Mouse (Mus musculus) brain, embryonic 14.5 days (tissue): ENCODE data around the gene Myo1d. TPM values are rescaled to one million over a fixed set of nuclear protein-coding genes. Genes with fewer than 3 reads are reported as not detected.
A peak's percentile ranks its signal among the peaks of the same experiment; 100 is the strongest.

ENCODE experiments used
- DNase-seq: peaks from one replicate; pipeline ENCODE4 v3.0.0-alpha.2; 2011; ENCODE audit warnings: low read depth
- CTCF ChIP-seq: fragments of 200-500 bp; IDR thresholded peaks from 2 replicates; pipeline ENCODE4 v1.5.1; 2012; ENCODE audit warnings: inconsistent platforms, mild to moderate bottlenecking, moderate library complexity, borderline replicate concordance; ENCODE audit not compliant: insufficient read depth, insufficient read length; ENCODE audit errors: extremely low read depth
- POLR2A ChIP-seq: fragments of 200-500 bp; IDR thresholded peaks from 2 replicates; pipeline ENCODE4 v1.6.1; 2012; ENCODE audit warnings: mild to moderate bottlenecking, inconsistent platforms, borderline replicate concordance; ENCODE audit not compliant: poor library complexity, insufficient read depth, insufficient read length, severe bottlenecking; ENCODE audit errors: extremely low read depth
- polyA plus RNA-seq: library from polyadenylated mRNA; depleted of rRNA; stranded (reverse); fragments of >200 nt; gene quantifications from 2 replicates; pipeline ENCODE4 v1.2.3, GENCODE M21; 2012

Myo1d gene
- polyA plus RNA-seq, 1 experiment: 2.2 TPM

DNA sequence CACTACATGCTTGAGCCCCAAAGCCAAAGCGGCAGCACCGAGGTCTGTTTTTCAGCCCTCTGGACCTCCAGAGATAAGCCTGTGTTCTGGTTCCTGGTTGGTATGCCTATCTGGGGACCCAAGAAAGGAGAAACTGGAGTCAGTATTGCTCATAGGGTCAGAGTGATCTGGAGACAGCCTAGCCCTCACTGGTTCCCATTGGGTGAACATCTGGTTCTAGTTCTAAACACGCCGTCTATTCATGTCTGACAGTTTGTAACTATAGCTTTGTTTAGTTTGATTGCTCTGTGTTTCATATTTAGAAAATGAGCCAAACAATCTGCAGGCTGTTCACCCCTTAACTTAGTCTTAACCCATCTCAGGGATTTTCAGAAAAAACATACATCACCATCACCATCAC lies 151.2 kb downstream of the Myo1d start:
- TF ChIP-seq CTCF (no peak), POLR2A (no peak)
- DNase-seq: no peak

DNA sequence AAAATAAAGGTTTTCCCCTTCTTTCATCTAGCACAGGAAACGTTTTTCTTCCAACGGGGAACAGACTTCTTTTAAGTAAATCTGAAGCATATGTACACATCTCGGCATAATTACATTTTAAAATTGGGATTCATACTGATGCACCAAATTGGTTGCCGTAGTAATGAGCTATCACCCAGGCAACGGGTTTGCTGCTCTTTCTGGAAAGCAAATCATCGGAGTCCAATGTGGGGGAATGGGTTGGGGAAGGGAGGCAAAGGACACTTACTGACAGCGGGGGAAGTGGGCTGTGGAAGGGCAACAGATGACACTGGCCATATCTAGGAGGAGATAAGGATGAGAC lies 156.8 kb downstream of the Myo1d start:
- DNase-seq: peak; percentile 96

DNA sequence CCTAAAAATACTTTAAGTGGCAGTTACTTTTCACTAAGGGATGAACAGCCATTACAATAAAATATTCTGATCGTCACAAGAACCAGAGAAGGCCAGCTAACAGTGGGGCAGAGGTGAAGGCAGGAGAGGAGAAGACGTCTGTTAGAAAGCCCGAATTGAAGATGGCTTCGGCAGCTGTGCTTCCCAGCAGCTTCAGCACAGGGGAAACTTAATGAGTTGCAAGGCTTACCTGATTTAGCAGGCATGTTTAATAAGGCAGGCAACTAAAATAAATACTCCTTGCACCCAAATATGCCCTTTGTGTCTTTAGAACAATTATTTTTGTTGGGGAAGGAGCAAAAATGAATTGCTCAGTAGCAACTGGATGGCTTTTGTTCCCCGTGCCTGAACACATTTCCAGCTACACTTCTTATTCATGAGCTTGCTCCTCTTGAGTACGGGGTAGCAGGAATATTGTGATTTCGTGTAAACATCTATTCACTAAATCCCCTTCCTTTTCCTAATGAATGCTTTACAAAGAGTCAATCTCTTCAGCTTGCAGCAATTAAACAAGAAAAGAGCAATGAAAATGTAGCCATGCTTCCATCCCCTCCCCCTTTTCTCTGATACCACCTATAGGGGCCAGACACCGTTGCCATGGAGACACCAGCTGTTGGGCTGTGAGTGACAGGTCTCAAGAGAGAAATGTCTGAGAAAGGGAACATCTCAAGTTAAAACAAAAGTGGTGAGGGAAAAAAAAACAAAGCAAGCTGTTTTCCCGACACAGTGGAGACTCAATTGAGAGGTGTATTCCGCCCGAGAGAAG lies 157.4 kb downstream of the Myo1d start:
- DNase-seq: peak; percentile 97
- TF ChIP-seq CTCF (no peak), POLR2A (no peak)

More for the DNA sequence above, 156.8 kb downstream of the Myo1d start:
- no peak for TF ChIP-seq CTCF

DNA sequence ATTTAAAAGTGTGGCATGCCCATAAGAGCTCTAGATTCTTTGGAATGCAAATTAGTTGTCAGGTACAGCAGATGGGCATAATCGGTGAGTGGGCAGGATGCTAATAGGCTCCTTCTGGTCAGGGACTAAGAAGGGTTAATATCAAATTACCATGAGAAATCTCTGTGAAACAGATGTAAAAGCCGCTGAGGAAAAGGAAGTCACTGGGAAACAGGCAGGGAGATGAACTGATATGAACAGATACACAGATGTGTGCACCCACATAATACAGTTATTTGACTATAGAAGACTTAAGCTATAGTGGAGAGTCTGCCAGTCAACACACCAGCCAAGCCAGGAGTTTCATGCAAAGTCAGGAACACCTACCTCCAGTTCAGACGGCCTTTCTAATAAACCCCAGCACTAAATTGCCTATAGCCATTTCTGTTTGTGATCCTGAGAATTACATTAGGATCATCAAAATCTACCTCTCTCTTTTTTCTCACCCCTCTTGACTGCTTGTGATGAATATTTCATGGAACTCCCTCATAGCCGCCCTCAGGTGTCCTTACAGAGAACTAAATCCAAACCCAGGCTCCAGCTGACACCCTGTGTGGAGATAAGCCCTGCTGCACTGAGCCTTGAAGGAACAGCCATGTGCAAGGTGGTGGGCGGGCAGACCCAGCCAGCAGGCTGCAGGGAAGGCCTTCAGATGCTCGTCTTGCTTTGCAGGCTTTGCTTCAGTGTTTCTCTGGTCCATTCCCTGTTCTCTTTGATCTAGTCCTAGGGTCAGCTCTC lies 164.7 kb downstream of the Myo1d start:
- TF ChIP-seq CTCF (no peak), POLR2A (no peak)
- peak; percentile 62 for DNase-seq

DNA sequence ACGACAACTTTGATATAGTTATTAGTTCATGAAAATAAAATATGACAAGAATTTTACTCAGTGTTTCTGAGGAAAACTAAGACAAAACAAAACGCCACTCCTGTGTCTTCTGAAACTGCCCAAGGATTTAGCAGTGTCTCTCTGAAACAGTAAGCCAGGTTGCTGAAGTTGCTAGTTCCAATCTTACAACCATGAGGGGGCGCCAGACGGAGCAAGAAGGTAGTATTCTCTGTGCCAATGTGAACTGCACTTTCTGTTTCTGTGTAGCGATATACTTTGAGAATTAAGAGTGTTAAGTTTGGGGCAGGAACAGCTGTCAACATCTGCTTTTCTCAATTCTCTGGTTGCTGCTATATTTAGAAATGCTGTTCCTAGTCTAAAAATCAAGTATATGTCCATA lies 165.4 kb downstream of the Myo1d start:
- DNase-seq: peak; percentile 89
- TF ChIP-seq CTCF (peak; percentile 71; the same call in 1 of the 2 replicates), POLR2A (no peak)

DNA sequence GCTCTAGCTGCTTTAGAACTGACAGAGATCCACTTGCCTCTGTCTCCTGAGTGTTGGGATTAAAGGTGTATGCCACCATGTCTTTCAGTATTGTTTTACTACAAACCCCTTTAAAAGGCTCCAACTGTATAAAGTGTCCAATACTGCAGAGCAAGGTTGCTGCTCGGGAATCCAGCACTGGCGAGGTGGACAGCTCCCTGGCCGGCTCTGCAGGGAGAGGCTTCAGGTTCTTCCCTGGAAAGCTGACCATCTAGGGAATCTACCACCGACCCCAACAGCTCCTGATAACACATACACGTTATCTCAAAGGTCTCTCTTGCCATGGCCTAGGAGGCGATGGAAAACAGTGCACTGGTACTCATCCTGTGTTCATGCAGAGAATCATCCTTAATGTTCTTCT lies 166.3 kb downstream of the Myo1d start:
- no peak for TF ChIP-seq CTCF
- no peak for TF ChIP-seq POLR2A

DNA sequence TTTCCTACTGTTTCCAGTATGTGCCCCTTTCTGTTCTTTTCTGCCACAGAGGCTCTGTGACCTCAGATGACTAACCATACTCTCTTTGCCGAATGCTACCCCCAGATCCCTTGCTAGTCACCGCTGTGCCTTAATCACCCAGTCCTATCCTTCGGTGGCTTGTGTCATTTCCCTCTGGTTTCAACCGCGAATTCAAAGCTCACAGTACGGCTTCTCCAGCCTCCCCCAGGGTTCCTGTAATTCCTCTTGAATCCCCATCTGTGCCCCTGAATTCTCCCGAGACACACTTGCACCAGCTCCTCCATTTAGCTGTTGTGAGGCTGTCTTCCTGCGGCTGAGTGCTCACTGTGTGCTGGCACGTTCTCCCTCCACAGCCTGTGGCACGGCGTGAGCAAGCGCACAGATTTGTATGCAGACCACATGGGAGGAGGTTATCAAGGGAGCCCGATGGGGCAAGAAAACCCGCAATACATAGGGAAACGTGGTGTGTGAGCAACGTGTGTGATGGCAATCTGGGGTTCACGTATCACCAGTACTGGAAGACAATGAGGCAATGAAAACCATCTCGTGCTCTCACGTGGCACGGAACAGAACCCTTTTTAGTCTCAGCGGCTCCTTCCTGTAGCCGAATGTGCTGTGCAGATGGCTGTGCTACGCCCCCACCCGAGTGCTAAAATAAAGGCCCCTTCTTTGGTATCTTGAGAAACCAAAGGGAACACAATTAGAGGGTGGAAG lies 177.0 kb downstream of the Myo1d start:
- no peak for TF ChIP-seq CTCF
- peak; percentile 32; the same call in 1 of the 2 replicates for TF ChIP-seq POLR2A
- DNase-seq: peak; percentile 91

More for the DNA sequence above, 166.3 kb downstream of the Myo1d start:
- DNase-seq: no peak

DNA sequence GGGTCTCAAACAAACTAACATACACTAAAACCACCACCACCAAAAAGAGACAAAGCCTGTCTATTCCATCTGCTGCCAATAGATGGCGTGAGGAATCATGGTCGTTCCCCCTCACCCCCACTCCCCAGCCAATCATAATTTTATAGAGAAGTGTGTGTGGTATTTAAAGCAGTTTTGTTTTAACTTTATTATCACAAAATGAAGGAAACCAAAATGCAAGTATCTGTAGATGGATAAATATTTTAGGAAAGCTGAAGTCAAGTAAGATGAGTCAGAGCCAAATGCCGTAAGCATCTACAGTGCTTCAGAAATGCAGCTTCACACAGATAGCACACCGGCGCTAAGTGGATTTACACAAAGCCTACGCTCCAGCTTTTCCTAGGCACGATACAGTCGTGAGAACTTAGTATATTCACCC lies 177.8 kb downstream of the Myo1d start:
- DNase-seq: peak; percentile 78
- TF ChIP-seq CTCF: peak; percentile 74; the same call in 1 of the 2 replicates
- no peak for TF ChIP-seq POLR2A

DNA sequence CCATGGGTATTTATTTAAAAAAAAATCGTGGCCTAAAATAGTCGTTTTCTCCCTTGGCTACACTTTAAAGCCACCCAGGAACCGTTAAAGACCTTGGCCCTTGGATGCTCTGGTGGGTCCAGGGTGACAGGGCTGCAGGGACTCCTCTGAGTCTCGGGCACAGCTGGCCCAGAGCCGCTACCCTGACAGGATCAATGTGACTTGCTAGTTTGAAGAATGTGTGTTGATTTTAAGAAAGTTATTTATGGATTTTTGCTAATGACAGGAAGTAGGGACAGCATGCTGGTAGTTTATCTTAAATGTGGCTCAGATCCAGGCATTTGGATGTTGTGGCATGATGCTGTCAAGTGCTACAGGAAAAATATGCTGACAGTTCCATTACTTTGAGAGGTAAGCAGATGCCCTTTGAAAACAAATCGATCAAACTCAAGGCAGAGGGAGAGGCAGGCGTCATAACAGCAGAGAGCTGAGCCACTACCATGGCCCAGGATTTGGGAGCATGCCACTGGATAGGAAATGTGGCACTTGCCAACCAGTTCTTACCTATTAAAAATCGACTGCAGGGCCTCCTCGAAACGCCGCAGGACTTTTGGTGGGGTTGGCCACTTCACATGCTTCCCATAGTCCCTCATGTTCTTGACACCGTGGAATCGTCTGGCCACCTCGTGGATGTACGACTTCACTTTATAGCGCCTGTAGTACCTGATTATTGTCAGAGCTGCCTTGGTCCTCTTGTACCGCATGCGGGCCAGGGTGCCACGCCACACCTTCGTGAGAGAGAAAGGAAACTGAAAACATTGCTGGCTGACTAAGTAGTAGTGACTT lies 178.6 kb downstream of the Myo1d start:
- DNase-seq: peak; percentile 65
- TF ChIP-seq POLR2A: no peak
- no peak for TF ChIP-seq CTCF

DNA sequence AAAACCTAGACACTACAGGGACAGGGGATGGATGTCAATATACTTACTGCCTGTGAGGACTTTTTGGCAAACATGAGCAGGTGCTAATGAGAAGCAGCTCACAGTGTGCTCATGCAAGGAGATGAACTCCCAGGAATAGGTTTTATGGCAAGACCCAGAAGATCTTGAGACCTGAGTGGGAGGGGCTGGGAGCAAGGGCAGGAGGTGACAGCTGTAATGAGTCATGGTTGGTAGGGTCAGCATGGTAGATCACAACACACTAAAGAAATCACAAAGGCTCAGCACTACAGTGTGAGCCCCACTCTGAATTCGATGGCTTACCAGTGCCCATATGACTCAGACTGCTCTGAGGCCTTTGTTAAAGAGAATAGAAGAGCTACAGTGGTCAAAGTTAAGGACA lies 184.3 kb downstream of the Myo1d start:
- no peak for DNase-seq
- TF ChIP-seq POLR2A: no peak
- TF ChIP-seq CTCF: no peak
